Comparison of ENCODE assay signal across 9 mouse cellular contexts in the genomic region with DNA sequence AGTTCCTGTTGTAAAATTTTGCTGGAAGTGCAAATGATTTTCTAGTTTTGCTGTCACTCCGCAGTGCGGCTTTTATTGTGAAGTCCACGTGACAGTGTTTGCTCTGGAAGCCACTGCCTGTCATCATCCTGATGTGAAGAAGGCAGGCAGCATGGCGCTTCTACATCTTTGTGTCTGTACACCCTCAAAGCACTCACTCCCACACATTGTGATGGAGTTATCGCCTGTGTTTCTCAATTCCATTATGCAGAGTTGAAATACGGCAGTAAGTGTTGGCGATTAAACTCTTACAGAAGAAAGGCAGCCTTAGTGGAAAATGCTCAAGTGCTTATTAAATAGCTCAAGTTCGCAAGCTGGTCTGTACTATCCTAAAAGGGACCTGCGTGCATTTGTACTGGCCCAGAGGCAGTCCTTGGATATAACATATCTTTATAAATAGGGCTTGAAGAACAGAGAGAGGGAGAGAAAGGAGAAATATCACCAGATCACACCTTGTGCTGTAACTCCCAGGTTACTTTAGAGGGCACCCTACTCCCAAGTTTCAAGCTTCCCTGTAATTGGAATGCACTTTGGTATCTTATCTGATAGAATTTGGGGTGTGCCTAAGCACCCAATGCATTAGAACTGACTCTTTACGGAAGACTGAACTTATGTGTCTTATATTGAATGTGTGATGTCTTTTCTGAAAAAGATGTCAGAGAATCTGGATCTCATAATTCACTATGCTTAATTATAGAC.
DNase-seq lines count a peak whose midpoint lies in the region; ATAC-seq and TF ChIP-seq lines count a peak whose summit lies in the region.
"Had no signal": no experiment of that assay in that cellular context is flagged by ENCODE, and none has a peak within 500 bp of the region (broad histone marks: within the 10 kb centered on the region; RNA-seq: fewer than 3 reads in every experiment).

No protein-coding gene starts in this region.

- H3K9ac ChIP-seq in forebrain, embryonic 16.5 days (replicated peaks; ENCODE audit: low read depth, low read length): no peak overlapping the region
- H3K9ac ChIP-seq in forebrain, embryonic 11.5 days (ENCODE audit: low read length): no peak overlapping the region
- H3K9ac ChIP-seq in lung, embryonic 14.5 days: no peak overlapping the region
- no peak overlapping the region for H3K9ac ChIP-seq in embryonic facial prominence, embryonic 14.5 days (ENCODE audit: low read depth, low read length)
- no peak overlapping the region for H3K9ac ChIP-seq in stomach, embryonic 14.5 days (replicated peaks; ENCODE audit: low read depth, low read length)

- no peak overlapping the region for H3K4me2 ChIP-seq in forebrain, embryonic 16.5 days (ENCODE audit: low read length)
- no peak overlapping the region for H3K4me2 ChIP-seq in forebrain, embryonic 11.5 days (ENCODE audit: low read depth, low read length, severe bottlenecking)
- no peak overlapping the region for H3K4me2 ChIP-seq in lung, embryonic 14.5 days
- no peak overlapping the region for H3K4me2 ChIP-seq in embryonic facial prominence, embryonic 14.5 days (ENCODE audit: low read depth, low read length)
- no peak overlapping the region for H3K4me2 ChIP-seq in stomach, embryonic 14.5 days (replicated peaks; ENCODE audit: low read depth, low read length)

- H3K27me3 ChIP-seq in forebrain, embryonic 16.5 days (replicated peaks; ENCODE audit: control insufficient read depth, insufficient read depth, low read length): no peaks in the 10 kb centered on the region
- H3K27me3 ChIP-seq in forebrain, embryonic 11.5 days (ENCODE audit: control insufficient read depth, insufficient read depth, low read length): peaks cover 6% of the 10 kb centered on the region; the same call in 1 of the 2 replicates
- no peaks in the 10 kb centered on the region for H3K27me3 ChIP-seq in lung, embryonic 14.5 days (ENCODE audit: insufficient read depth, low read length)
- no peaks in the 10 kb centered on the region for H3K27me3 ChIP-seq in embryonic facial prominence, embryonic 14.5 days (replicated peaks; ENCODE audit: control insufficient read depth, insufficient read depth, low read length)
- H3K27me3 ChIP-seq in stomach, embryonic 14.5 days (ENCODE audit: control insufficient read depth, insufficient read depth, low read length): no peaks in the 10 kb centered on the region

- no peaks in the 10 kb centered on the region for H3K9me3 ChIP-seq in forebrain, embryonic 16.5 days (ENCODE audit: control insufficient read depth, low read length)
- H3K9me3 ChIP-seq in forebrain, embryonic 11.5 days (ENCODE audit: control insufficient read depth, low read length): no peaks in the 10 kb centered on the region
- H3K9me3 ChIP-seq in lung, embryonic 14.5 days (ENCODE audit: low read depth, low read length): no peaks in the 10 kb centered on the region
- no peaks in the 10 kb centered on the region for H3K9me3 ChIP-seq in embryonic facial prominence, embryonic 14.5 days (ENCODE audit: control insufficient read depth, low read length)
- no peaks in the 10 kb centered on the region for H3K9me3 ChIP-seq in stomach, embryonic 14.5 days (ENCODE audit: control insufficient read depth, low read depth, low read length)

- no peak for DNase-seq in forebrain, embryonic 11.5 days (ENCODE audit: low spot score)
- peak; percentile 39 for DNase-seq in lung, embryonic 14.5 days
- DNase-seq in lung, postnatal 14 days: no peak
- peak; percentile 29 for DNase-seq in embryonic facial prominence, embryonic 14.5 days (ENCODE audit: low spot score)
- DNase-seq in spleen, postnatal 10 days (ENCODE audit: low spot score in 2 of 2): no peak
- DNase-seq in kidney, adult 8-10 months: no peak
- DNase-seq: cerebellum, adult 8-10 months had no signal

- peak; percentile 51 for ATAC-seq in forebrain, embryonic 16.5 days
- ATAC-seq in forebrain, embryonic 11.5 days (replicated peaks; ENCODE audit: low FRiP score): no peak
- ATAC-seq in lung, embryonic 14.5 days (ENCODE audit: insufficient read depth): no peak
- ATAC-seq in embryonic facial prominence, embryonic 14.5 days (ENCODE audit: low read depth): no peak
- peak; percentile 43; the same call in 1 of the 2 replicates for ATAC-seq in stomach, embryonic 14.5 days (ENCODE audit: insufficient number of reproducible peaks, insufficient read depth, low FRiP score, low read depth)

- H3K4me3 ChIP-seq in forebrain, embryonic 16.5 days (replicated peaks; ENCODE audit: low read length): no peak overlapping the region
- H3K4me3 ChIP-seq in forebrain, embryonic 11.5 days (ENCODE audit: low read depth, low read length): no peak overlapping the region
- no peak overlapping the region for H3K4me3 ChIP-seq in lung, embryonic 14.5 days (ENCODE audit: low read depth, low read length)
- H3K4me3 ChIP-seq in embryonic facial prominence, embryonic 14.5 days (ENCODE audit: low read depth, low read length): no peak overlapping the region
- no peak overlapping the region for H3K4me3 ChIP-seq in stomach, embryonic 14.5 days (ENCODE audit: low read depth, low read length)

- H3K27ac ChIP-seq in forebrain, embryonic 16.5 days (ENCODE audit: low read length): no peak overlapping the region
- H3K27ac ChIP-seq in forebrain, embryonic 11.5 days (ENCODE audit: low read depth, low read length): no peak overlapping the region
- no peak overlapping the region for H3K27ac ChIP-seq in lung, embryonic 14.5 days (ENCODE audit: low read depth)
- H3K27ac ChIP-seq in embryonic facial prominence, embryonic 14.5 days (replicated peaks; ENCODE audit: low read depth, low read length): no peak overlapping the region
- H3K27ac ChIP-seq in stomach, embryonic 14.5 days (ENCODE audit: low read length): no peak overlapping the region

- TF ChIP-seq CTCF in lung, embryonic 14.5 days (IDR thresholded peaks at IDR 0.05; ENCODE audit: low read depth): peak; percentile 37

- no peaks in the 10 kb centered on the region for H3K36me3 ChIP-seq in forebrain, embryonic 16.5 days (ENCODE audit: control insufficient read depth, insufficient read depth)
- H3K36me3 ChIP-seq in forebrain, embryonic 11.5 days (ENCODE audit: control insufficient read depth, insufficient read depth, low read length): no peaks in the 10 kb centered on the region
- no peaks in the 10 kb centered on the region for H3K36me3 ChIP-seq in lung, embryonic 14.5 days (ENCODE audit: insufficient read depth)
- H3K36me3 ChIP-seq in embryonic facial prominence, embryonic 14.5 days (ENCODE audit: control insufficient read depth, insufficient read depth, low read length): no peaks in the 10 kb centered on the region
- no peaks in the 10 kb centered on the region; the same call in 1 of the 2 replicates for H3K36me3 ChIP-seq in stomach, embryonic 14.5 days (ENCODE audit: control insufficient read depth, insufficient read depth, low read length)

- WGBS in forebrain, embryonic 16.5 days: 57% methylated on average over 10 of the region's 10 CpGs
- 83% methylated on average over 10 of the region's 10 CpGs for WGBS in forebrain, embryonic 11.5 days
- 77% methylated on average over 10 of the region's 10 CpGs for WGBS in lung, embryonic 14.5 days
- 84% methylated on average over 10 of the region's 10 CpGs for WGBS in embryonic facial prominence, embryonic 14.5 days
- 81% methylated on average over 10 of the region's 10 CpGs for WGBS in stomach, embryonic 14.5 days

- H3K4me1 ChIP-seq in forebrain, embryonic 16.5 days (replicated peaks; ENCODE audit: control insufficient read depth, insufficient read depth, low read length): peaks cover 22% of the 10 kb centered on the region
- H3K4me1 ChIP-seq in forebrain, embryonic 11.5 days (replicated peaks; ENCODE audit: control insufficient read depth, insufficient read depth, low read length): no peaks in the 10 kb centered on the region; the same call in 1 of the 2 replicates
- H3K4me1 ChIP-seq in lung, embryonic 14.5 days (ENCODE audit: insufficient read depth): peaks cover 9% of the 10 kb centered on the region
- H3K4me1 ChIP-seq in embryonic facial prominence, embryonic 14.5 days (ENCODE audit: control insufficient read depth, insufficient read depth, low read length): 0 out of 2 replicates have a peak, but pooled peaks cover 7% of the 10 kb centered on the region
- no peaks in the 10 kb centered on the region for H3K4me1 ChIP-seq in stomach, embryonic 14.5 days (ENCODE audit: control insufficient read depth, insufficient read depth, low read length)

Comparison
In these comparisons a context has a peak if more than half of its experiments do, and no peak if none do; other contexts are left out.
1. ATAC-seq: peak in forebrain, embryonic 16.5 days (single experiment) and stomach, embryonic 14.5 days (single experiment); none in forebrain, embryonic 11.5 days (single experiment), lung, embryonic 14.5 days (single experiment) and embryonic facial prominence, embryonic 14.5 days (single experiment).
2. DNase-seq: peak in lung, embryonic 14.5 days (single experiment) and embryonic facial prominence, embryonic 14.5 days (single experiment); none in forebrain, embryonic 11.5 days (single experiment), lung, postnatal 14 days (single experiment), spleen, postnatal 10 days (0 of 2) and kidney, adult 8-10 months (0 of 2).